Mouse (Mus musculus) G1E (cell line): ENCODE data around the gene Itga2. TPM values are rescaled to one million over a fixed set of nuclear protein-coding genes. Genes with fewer than 3 reads are reported as not detected.

Experiments
- ATAC-seq: 2 replicates; pipeline ENCODE4 v1.8.0; 2016; ENCODE audit warnings: mild to moderate bottlenecking; ENCODE audit not compliant: insufficient number of reproducible peaks, poor library complexity, low FRiP score, severe bottlenecking; ENCODE audit errors: extremely low read depth
- DNase-seq: peaks from one replicate; pipeline ENCODE4 v3.0.0; 2012; ENCODE audit warnings: low spot score
- H3K27me3 ChIP-seq: 2 replicates; pipeline ENCODE4 v1.6.1; 2012; ENCODE audit warnings: mild to moderate bottlenecking, low read length, inconsistent platforms; ENCODE audit not compliant: insufficient read depth
- H3K36me3 ChIP-seq: replicated peaks from 2 replicates; pipeline ENCODE3; 2012; ENCODE audit warnings: mild to moderate bottlenecking, inconsistent platforms
- H3K4me1 ChIP-seq: 2 replicates; pipeline ENCODE4 v1.6.1; 2012; ENCODE audit warnings: low read depth, low read length, inconsistent platforms, mixed read lengths; ENCODE audit not compliant: insufficient read depth
- H3K4me3 ChIP-seq: 2 replicates; pipeline ENCODE4 v1.5.1; 2012; ENCODE audit warnings: low read depth, mild to moderate bottlenecking, inconsistent platforms, low read length, moderate library complexity, mixed read lengths
- H3K9me3 ChIP-seq: replicated peaks from 2 replicates; pipeline ENCODE4 v1.6.1; 2012; ENCODE audit warnings: inconsistent platforms
- CTCF ChIP-seq: IDR thresholded peaks from 2 replicates; pipeline ENCODE4 v1.5.1; 2012; ENCODE audit warnings: low read depth, low read length, inconsistent platforms, mixed read lengths
- GATA1 ChIP-seq: IDR thresholded peaks from 2 replicates; pipeline ENCODE4 v1.6.1; 2012; ENCODE audit warnings: borderline replicate concordance, low read length, inconsistent platforms, mixed read lengths
- GATA2 ChIP-seq: IDR thresholded peaks from 2 replicates; pipeline ENCODE4 v1.6.1; 2012; ENCODE audit warnings: low read depth, low read length, inconsistent platforms, borderline replicate concordance
- POLR2AphosphoS5 ChIP-seq: IDR thresholded peaks from 2 replicates; pipeline ENCODE4 v1.6.1; 2012; ENCODE audit warnings: low read depth, low read length, inconsistent platforms; ENCODE audit not compliant: insufficient replicate concordance
- TAL1 ChIP-seq: conservative IDR thresholded peaks from 2 replicates; pipeline ENCODE4 v1.6.1; 2012; ENCODE audit warnings: low read depth, low read length, inconsistent platforms, mixed read lengths
- polyA plus RNA-seq: library from polyadenylated mRNA; stranded (reverse); fragments of >175 nt; gene quantifications from 2 replicates; pipeline ENCODE4 v1.2.3, GENCODE M21; 2012
- total RNA-seq, 2 experiments: library from RNA; stranded (forward) in 1 of 2; stranded (reverse) in 1 of 2; fragments of 200-1000 nt in 1 of 2; fragments of >200 nt in 1 of 2; fragmentation: Nextera tagmentation in 1 of 2; gene quantifications; 2 replicates each; pipeline ENCODE4 v1.2.3; 2014 to 2017

Gene Itga2
- total and polyA plus RNA-seq, 3 experiments: 0.11 TPM; not detected in 2

DNA sequence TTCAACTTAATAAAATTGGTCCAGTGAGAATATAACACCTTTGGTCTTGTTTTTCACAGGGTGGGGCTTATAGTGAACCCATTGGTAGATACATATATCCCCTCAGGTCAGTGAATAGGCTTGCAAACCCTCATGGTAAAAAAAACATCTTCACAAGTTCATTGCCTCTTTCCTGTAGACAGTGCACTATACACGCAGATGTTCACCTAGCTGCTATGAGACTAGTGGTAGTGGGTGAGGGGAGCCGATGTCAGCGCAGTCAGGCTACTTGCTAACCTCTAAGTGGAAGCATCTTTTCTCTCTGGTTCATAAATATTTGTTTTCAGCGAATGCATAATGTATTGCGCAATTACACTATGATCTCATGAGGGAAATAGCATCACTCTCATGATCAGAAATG, 22.4 kb downstream of the Itga2 start:
- H3K36me3 ChIP-seq: no peaks in the 10 kb centered on the region
- DNase-seq (no peak), ATAC-seq (no peak)
- H3K9me3 ChIP-seq: no peaks in the 10 kb centered on the region
- no peak for TF ChIP-seq TAL1
- no peak for TF ChIP-seq GATA2
- TF ChIP-seq CTCF: no peak
- no peak for TF ChIP-seq GATA1
- TF ChIP-seq POLR2AphosphoS5: no peak
- H3K4me3 ChIP-seq: no peak overlapping the region
- H3K27me3 ChIP-seq: peaks cover 2% of the 10 kb centered on the region; the same call in 1 of the 2 replicates
- H3K4me1 ChIP-seq: no peaks in the 10 kb centered on the region

GRCm38 (mm10) chr13:114907876-114908275, 24.0 kb downstream of the Itga2 start:
- ATAC-seq: no peak

GRCm38 (mm10) chr13:114896751-114897386, 35.0 kb downstream of the Itga2 start:
- TF ChIP-seq POLR2AphosphoS5 (no peak), TAL1 (no peak), GATA1 (no peak), GATA2 (no peak), CTCF (no peak)
- Histone ChIP-seq H3K4me1 (no peaks in the 10 kb centered on the region), H3K9me3 (no peaks in the 10 kb centered on the region), H3K4me3 (no peak overlapping the region), H3K36me3 (no peaks in the 10 kb centered on the region), H3K27me3 (peaks cover 5% of the 10 kb centered on the region)
- ATAC-seq: no peak
- DNase-seq: no peak

More at GRCm38 (mm10) chr13:114907876-114908275, 24.0 kb downstream of the Itga2 start:
- H3K27me3 ChIP-seq: peaks cover 2% of the 10 kb centered on the region; the same call in 1 of the 2 replicates
- no peak overlapping the region for H3K4me3 ChIP-seq
- no peak for TF ChIP-seq GATA2
- TF ChIP-seq CTCF: no peak
- TF ChIP-seq POLR2AphosphoS5: no peak
- no peak for TF ChIP-seq GATA1
- no peak for TF ChIP-seq TAL1
- H3K9me3 ChIP-seq: no peaks in the 10 kb centered on the region
- H3K36me3 ChIP-seq: no peaks in the 10 kb centered on the region
- DNase-seq: no peak
- no peaks in the 10 kb centered on the region for H3K4me1 ChIP-seq

GRCm38 (mm10) chr13:114895896-114896295, 36.0 kb downstream of the Itga2 start:
- Histone ChIP-seq H3K27me3 (peaks cover 5% of the 10 kb centered on the region), H3K4me1 (no peaks in the 10 kb centered on the region), H3K9me3 (no peaks in the 10 kb centered on the region), H3K36me3 (no peaks in the 10 kb centered on the region), H3K4me3 (no peak overlapping the region)
- ATAC-seq (no peak), DNase-seq (no peak)
- TF ChIP-seq POLR2AphosphoS5 (no peak), TAL1 (no peak), GATA2 (no peak), GATA1 (no peak), CTCF (no peak)

- H3K27me3 ChIP-seq: peaks cover 7% of the 10 kb centered on the region
- no peaks in the 10 kb centered on the region for H3K4me1 ChIP-seq
- no peak for DNase-seq
- TF ChIP-seq TAL1 (no peak), GATA2 (no peak), POLR2AphosphoS5 (no peak), CTCF (no peak), GATA1 (no peak)
- no peaks in the 10 kb centered on the region for H3K36me3 ChIP-seq
- ATAC-seq: no peak
- no peaks in the 10 kb centered on the region for H3K9me3 ChIP-seq
- no peak overlapping the region for H3K4me3 ChIP-seq
Observed at GRCm38 (mm10) chr13:114894718-114895117, 37.2 kb downstream of the Itga2 start.

DNA sequence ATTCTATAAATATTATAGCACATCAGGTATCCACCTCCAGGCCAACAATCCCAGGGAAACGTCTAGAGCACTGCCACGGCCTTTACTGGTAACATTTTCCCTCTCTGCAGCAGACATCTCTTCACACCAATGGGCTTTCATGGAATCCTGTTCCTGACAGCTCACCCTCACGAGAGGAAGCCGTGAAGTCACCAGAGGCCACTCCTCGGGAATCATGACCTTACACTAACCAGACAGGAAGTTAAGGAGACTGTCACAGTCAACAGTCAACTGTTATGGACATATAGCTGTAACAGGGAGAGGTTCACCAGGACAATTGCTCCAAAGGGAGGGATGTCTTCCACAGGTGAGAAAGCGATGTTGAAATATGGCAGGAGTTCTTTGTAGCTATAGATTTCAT, 40.2 kb downstream of the Itga2 start:
- H3K36me3 ChIP-seq: no peaks in the 10 kb centered on the region
- no peak for TF ChIP-seq TAL1
- TF ChIP-seq CTCF: no peak
- TF ChIP-seq POLR2AphosphoS5: no peak
- TF ChIP-seq GATA2: no peak
- TF ChIP-seq GATA1: no peak
- no peaks in the 10 kb centered on the region for H3K9me3 ChIP-seq
- no peaks in the 10 kb centered on the region for H3K4me1 ChIP-seq
- H3K27me3 ChIP-seq: peaks cover 6% of the 10 kb centered on the region; the same call in 1 of the 2 replicates
- ATAC-seq (no peak), DNase-seq (no peak)
- no peak overlapping the region for H3K4me3 ChIP-seq
